Mouse (Mus musculus) intestine, postnatal 0 days (tissue): Measurements from ENCODE around the gene Tmem210. TPM values are rescaled to one million over a fixed set of nuclear protein-coding genes. Genes with fewer than 3 reads are reported as not detected.
A peak's percentile ranks its signal among the peaks of the same experiment; 100 is the strongest.

Experiments used
- ATAC-seq: fragments of 200-750 bp; cut with Nextera tagmentation; 2 replicates; pipeline ENCODE4 v1.8.0; 2017; ENCODE audit warnings: mild to moderate bottlenecking, moderate TSS enrichment, moderate library complexity
- H3K27ac ChIP-seq: fragments of 300-500 bp; sonication (generic); 2 replicates; pipeline ENCODE4 v1.5.1; 2014; ENCODE audit warnings: mild to moderate bottlenecking, low read depth, low read length, moderate library complexity
- H3K27me3 ChIP-seq: fragments of 300-500 bp; sonication (generic); replicated peaks from 2 replicates; pipeline ENCODE4 v1.6.1; 2014; ENCODE audit warnings: low read length, mixed read lengths; ENCODE audit not compliant: control insufficient read depth, insufficient read depth
- H3K36me3 ChIP-seq: fragments of 300-500 bp; sonication (generic); 2 replicates; pipeline ENCODE4 v1.6.1; 2014; ENCODE audit warnings: mild to moderate bottlenecking, moderate library complexity; ENCODE audit not compliant: control insufficient read depth, insufficient read depth
- H3K4me1 ChIP-seq: fragments of 300-500 bp; sonication (generic); replicated peaks from 2 replicates; pipeline ENCODE4 v1.6.1; 2014; ENCODE audit warnings: antibody characterized with exemption, low read length, mixed read lengths; ENCODE audit not compliant: control insufficient read depth, insufficient read depth
- H3K4me2 ChIP-seq: fragments of 300-500 bp; sonication (generic); replicated peaks from 2 replicates; pipeline ENCODE4 v1.6.1; 2014; ENCODE audit warnings: low read depth, mild to moderate bottlenecking, moderate library complexity
- H3K4me3 ChIP-seq: fragments of 300-500 bp; sonication (generic); 2 replicates; pipeline ENCODE4 v1.5.1; 2014; ENCODE audit warnings: low read depth, low read length
- H3K9ac ChIP-seq: fragments of 300-500 bp; sonication (generic); 2 replicates; pipeline ENCODE4 v1.6.1; 2014; ENCODE audit warnings: mild to moderate bottlenecking, low read depth, low read length
- H3K9me3 ChIP-seq: fragments of 300-500 bp; sonication (generic); 2 replicates; pipeline ENCODE4 v1.6.1; 2016; ENCODE audit warnings: mixed run types; ENCODE audit not compliant: control insufficient read depth
- CTCF ChIP-seq: sonication (generic); IDR thresholded peaks from 2 replicates; pipeline ENCODE4 v1.5.1; 2016; ENCODE audit warnings: low read depth, mild to moderate bottlenecking, control low read depth, antibody characterized with exemption, moderate library complexity
- WGBS: fragments of 180-500 bp; shearing (Covaris S2); extraction: QIAGEN DNeasy Blood & Tissue Kit; methylation state at CpG from one replicate; pipeline ENCODE4 v1.1.7; 2014; 5-methylcytosine and 5-hydroxymethylcytosine counted together
- polyA plus RNA-seq: library from polyadenylated mRNA; unstranded; fragments of >200 nt; fragmentation: Nextera tagmentation; extraction: Ambion mirVana; gene quantifications from 2 replicates; pipeline ENCODE4 v1.2.1, GENCODE M21; 2015

Gene Tmem210
- polyA plus RNA-seq, 1 experiment from 2014 or later: not detected

DNA sequence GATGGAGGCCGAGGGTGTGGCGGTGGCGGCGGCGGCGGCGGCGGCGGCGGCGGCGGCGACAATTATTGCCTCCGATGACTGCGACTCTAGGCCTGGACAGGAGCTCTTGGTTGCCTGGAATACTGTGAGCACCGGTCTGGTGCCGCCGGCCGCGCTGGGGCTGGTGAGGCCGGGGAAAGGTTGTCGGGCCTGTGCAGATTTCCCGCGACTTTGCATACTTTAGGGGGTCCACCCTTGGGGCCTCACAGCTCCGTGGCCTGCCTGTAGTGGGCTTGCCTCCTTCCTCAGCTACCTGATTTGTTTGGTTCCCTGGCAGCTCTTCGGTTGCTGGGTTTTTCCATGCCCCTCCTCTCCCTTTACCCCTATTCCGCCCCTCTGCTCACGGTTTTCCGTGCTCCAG lies 15.4 kb upstream of the Tmem210 start:
- Histone ChIP-seq H3K4me2 (peak overlapping the region; percentile 91), H3K36me3 (peaks cover 65% of the 10 kb centered on the region), H3K27me3 (no peaks in the 10 kb centered on the region), H3K9me3 (no peaks in the 10 kb centered on the region), H3K27ac (peak overlapping the region; percentile 82), H3K9ac (peak overlapping the region; percentile 73), H3K4me3 (peak overlapping the region; percentile 86), H3K4me1 (peaks cover 14% of the 10 kb centered on the region)
- peak; percentile 39 for ATAC-seq
- 0% methylated on average over 29 of the region's 29 CpGs for WGBS
- TF ChIP-seq CTCF: no peak

DNA sequence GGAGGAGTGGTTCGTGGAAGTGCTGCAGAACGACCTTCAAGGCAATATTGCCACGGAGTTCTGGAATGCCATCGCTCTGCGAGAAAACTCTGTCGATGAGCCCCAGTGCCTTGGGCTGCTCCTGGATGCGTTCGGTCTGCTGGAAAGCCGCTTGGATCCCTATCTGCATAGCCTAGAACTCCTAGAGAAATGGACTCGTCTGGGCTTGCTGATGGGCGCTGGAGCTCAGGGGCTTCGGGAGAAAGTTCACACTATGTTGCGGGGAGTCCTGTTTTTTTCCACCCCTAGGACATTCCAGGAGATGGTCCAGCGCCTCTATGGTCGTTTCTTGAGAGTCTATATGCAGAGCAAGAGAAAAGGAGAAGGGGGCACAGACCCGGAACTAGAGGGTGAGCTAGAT lies 14.9 kb upstream of the Tmem210 start:
- H3K27ac ChIP-seq: no peak overlapping the region
- WGBS: 25% methylated on average over 16 of the region's 16 CpGs
- H3K4me2 ChIP-seq: peak overlapping the region; percentile 91
- no peak for ATAC-seq
- peak overlapping the region; percentile 73 for H3K9ac ChIP-seq
- no peak for TF ChIP-seq CTCF
- no peaks in the 10 kb centered on the region for H3K27me3 ChIP-seq
- H3K36me3 ChIP-seq: peaks cover 69% of the 10 kb centered on the region
- peak overlapping the region; percentile 86 for H3K4me3 ChIP-seq
- peaks cover 14% of the 10 kb centered on the region for H3K4me1 ChIP-seq
- no peaks in the 10 kb centered on the region for H3K9me3 ChIP-seq

DNA sequence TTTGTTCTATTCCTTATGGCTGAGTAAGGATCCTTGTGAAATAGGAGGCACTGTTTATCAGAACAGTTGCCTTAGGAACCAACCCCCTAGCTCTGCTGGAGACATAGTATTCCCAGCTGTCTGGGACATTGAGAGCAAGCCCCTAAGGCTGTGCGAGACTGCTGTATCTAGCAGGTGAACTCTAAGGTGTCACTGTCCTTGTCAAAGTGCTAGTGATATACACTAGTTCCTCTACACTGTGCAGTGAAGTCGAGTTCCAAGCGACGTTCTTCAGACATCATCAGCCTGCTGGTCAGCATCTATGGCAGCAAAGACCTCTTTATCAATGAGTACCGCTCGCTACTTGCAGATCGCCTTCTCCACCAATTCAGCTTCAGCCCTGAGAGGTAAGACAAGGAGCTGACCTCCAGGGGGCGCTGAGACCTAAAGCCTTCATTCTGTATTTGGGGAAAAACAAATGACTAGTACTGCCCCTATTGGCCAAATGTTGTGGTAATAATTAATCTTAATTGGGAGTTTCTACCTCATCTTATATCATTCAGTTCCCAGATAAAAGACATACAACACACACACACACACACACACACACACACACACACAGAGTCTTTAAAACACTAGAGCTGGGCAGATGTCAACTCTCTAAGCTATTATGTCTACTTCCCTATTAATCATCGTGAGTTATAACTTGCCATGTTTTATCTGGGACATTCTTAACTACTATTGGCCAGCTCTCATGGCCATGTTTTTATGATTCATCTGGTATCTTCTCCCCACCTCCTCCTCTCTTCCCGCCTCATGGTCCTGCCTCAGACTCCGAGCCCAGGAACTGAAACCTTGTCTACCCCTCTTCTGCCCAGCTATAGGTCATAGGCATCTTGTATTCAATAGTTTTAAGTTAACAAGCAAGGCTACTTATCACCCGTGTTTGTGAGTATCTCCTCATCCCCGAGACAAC lies 8.7 kb upstream of the Tmem210 start:
- Histone ChIP-seq H3K4me1 (no peaks in the 10 kb centered on the region), H3K9me3 (no peaks in the 10 kb centered on the region), H3K27ac (no peak overlapping the region), H3K4me2 (no peak overlapping the region), H3K36me3 (peaks cover 84% of the 10 kb centered on the region), H3K4me3 (no peak overlapping the region), H3K27me3 (no peaks in the 10 kb centered on the region), H3K9ac (no peak overlapping the region)
- WGBS: 59% methylated on average over 13 of the region's 13 CpGs
- ATAC-seq: peak; percentile 54
- TF ChIP-seq CTCF: peak; percentile 93

DNA sequence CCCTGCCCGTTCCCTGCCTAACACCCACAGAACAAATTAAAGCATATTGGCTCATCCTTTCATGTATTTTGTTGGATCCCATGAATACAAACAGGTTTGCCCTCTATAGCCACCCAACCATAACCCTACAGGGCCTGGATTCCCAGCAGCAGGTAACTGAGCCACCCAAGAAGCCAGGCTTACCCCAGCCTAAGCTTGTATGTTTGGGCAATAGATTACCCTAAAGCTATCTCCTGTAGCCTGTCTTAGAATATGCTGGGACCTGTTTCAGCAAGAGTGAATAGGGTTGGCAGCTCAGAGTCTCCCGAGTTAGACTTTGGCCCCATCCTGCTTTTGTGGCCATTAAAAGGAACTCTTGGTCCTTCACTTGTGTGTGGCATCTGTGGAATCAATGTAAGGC lies 2.4 kb upstream of the Tmem210 start:
- H3K4me2 ChIP-seq: 0 out of 2 replicates have a peak overlapping the region, but pooled peaks have one; percentile 37

DNA sequence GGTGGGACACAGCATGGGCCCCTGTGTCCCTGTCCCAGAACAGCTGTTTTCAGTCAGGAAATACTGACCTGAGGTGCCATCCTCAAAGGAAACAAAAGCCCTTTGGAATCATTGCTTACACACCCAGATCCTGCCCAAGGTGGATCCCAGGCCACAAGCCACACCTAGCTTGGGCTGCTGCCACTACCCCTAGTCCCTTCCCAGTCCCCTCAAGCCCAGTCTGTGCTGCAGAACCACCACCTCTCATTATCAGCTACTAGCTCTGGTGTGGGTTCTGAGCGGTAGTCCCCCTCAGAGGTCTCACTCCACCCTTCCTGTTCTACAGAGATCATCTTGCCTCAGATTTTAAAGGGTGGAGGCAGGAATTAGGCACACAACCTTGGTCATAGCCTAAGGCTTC lies 1.6 kb upstream of the Tmem210 start:
- ATAC-seq: peak; percentile 64
- WGBS: 32% methylated on average over 1 of the region's 1 CpGs
- H3K9ac ChIP-seq: peak overlapping the region; percentile 31
- no peak overlapping the region for H3K4me3 ChIP-seq
- TF ChIP-seq CTCF: no peak
- no peaks in the 10 kb centered on the region for H3K9me3 ChIP-seq
- peak overlapping the region; percentile 37 for H3K4me2 ChIP-seq
- H3K27ac ChIP-seq: peak overlapping the region; percentile 90
- H3K36me3 ChIP-seq: peaks cover 35% of the 10 kb centered on the region
- H3K27me3 ChIP-seq: peaks cover 25% of the 10 kb centered on the region
- H3K4me1 ChIP-seq: peaks cover 19% of the 10 kb centered on the region; the same call in 1 of the 2 replicates

More for the DNA sequence above, 2.4 kb upstream of the Tmem210 start:
- Histone ChIP-seq H3K27ac (peak overlapping the region; percentile 90), H3K4me3 (no peak overlapping the region), H3K9me3 (no peaks in the 10 kb centered on the region), H3K27me3 (peaks cover 18% of the 10 kb centered on the region), H3K4me1 (peaks cover 19% of the 10 kb centered on the region; the same call in 1 of the 2 replicates), H3K36me3 (peaks cover 43% of the 10 kb centered on the region), H3K9ac (0 out of 2 replicates have a peak overlapping the region, but pooled peaks have one; percentile 11)
- 75% methylated on average over 2 of the region's 2 CpGs for WGBS
- ATAC-seq: peak; percentile 46
- no peak for TF ChIP-seq CTCF

DNA sequence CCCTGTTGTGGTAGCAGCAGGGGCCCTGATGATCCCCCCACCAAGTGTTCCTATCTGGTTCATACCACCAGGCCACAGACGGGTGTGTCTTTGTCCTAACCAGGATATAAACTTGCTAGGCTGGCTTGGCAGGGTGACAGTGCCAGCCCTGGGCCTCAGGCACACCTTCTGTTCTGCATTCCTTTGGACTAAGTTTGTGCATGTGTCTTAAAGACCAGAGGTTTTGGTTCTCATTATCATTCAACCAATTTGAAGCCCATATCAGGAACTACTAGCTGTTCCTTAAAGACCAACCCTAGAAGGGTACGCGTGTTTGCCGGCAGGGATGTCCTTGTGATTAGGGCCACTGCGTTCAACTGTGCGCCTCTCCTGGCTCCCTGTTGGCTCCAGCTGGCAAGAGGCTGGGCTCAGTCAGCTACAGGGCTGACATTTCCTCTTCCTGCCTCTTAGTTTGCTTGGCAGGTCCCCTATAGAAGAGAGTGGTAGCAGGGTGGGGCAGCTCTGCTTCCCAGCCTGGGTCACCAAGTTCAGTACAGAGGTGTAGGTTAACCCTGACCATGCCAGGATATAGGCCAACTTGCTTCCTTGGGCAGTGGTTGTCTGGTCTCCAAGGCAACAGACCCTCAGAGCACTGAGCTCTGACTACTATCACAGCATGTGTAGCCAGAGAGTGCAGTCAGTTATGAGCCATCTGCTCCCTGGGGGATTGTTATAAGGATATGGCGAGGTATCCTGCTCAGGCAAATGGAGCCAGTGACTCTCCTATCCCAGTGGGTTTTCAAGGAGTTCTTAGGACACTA lies 908 bp upstream of the Tmem210 start:
- peaks cover 31% of the 10 kb centered on the region for H3K36me3 ChIP-seq
- peaks cover 19% of the 10 kb centered on the region; the same call in 1 of the 2 replicates for H3K4me1 ChIP-seq
- H3K27me3 ChIP-seq: peaks cover 32% of the 10 kb centered on the region
- no peak overlapping the region for H3K4me3 ChIP-seq
- peak overlapping the region; percentile 90 for H3K27ac ChIP-seq
- peak overlapping the region; percentile 37 for H3K4me2 ChIP-seq
- TF ChIP-seq CTCF: no peak
- peak overlapping the region; percentile 31; the same call in 1 of the 2 replicates for H3K9ac ChIP-seq
- ATAC-seq: peak; percentile 83
- WGBS: 26% methylated on average over 7 of the region's 7 CpGs
- no peaks in the 10 kb centered on the region for H3K9me3 ChIP-seq
